Mouse (Mus musculus) G1E (cell line): ENCODE data around the gene Fbxo46. TPM values are rescaled to one million over a fixed set of nuclear protein-coding genes. Genes with fewer than 3 reads are reported as not detected.

Experiments
- ATAC-seq: 2 replicates; pipeline ENCODE4 v1.8.0; 2016; ENCODE audit warnings: mild to moderate bottlenecking; ENCODE audit not compliant: insufficient number of reproducible peaks, poor library complexity, low FRiP score, severe bottlenecking; ENCODE audit errors: extremely low read depth
- DNase-seq: peaks from one replicate; pipeline ENCODE4 v3.0.0; 2012; ENCODE audit warnings: low spot score
- H3K27me3 ChIP-seq: 2 replicates; pipeline ENCODE4 v1.6.1; 2012; ENCODE audit warnings: mild to moderate bottlenecking, low read length, inconsistent platforms; ENCODE audit not compliant: insufficient read depth
- H3K36me3 ChIP-seq: replicated peaks from 2 replicates; pipeline ENCODE3; 2012; ENCODE audit warnings: mild to moderate bottlenecking, inconsistent platforms
- H3K4me1 ChIP-seq: 2 replicates; pipeline ENCODE4 v1.6.1; 2012; ENCODE audit warnings: low read depth, low read length, inconsistent platforms, mixed read lengths; ENCODE audit not compliant: insufficient read depth
- H3K4me3 ChIP-seq: 2 replicates; pipeline ENCODE4 v1.5.1; 2012; ENCODE audit warnings: low read depth, mild to moderate bottlenecking, inconsistent platforms, low read length, moderate library complexity, mixed read lengths
- H3K9me3 ChIP-seq: replicated peaks from 2 replicates; pipeline ENCODE4 v1.6.1; 2012; ENCODE audit warnings: inconsistent platforms
- CTCF ChIP-seq: IDR thresholded peaks from 2 replicates; pipeline ENCODE4 v1.5.1; 2012; ENCODE audit warnings: low read depth, low read length, inconsistent platforms, mixed read lengths
- GATA1 ChIP-seq: IDR thresholded peaks from 2 replicates; pipeline ENCODE4 v1.6.1; 2012; ENCODE audit warnings: borderline replicate concordance, low read length, inconsistent platforms, mixed read lengths
- GATA2 ChIP-seq: IDR thresholded peaks from 2 replicates; pipeline ENCODE4 v1.6.1; 2012; ENCODE audit warnings: low read depth, low read length, inconsistent platforms, borderline replicate concordance
- POLR2AphosphoS5 ChIP-seq: IDR thresholded peaks from 2 replicates; pipeline ENCODE4 v1.6.1; 2012; ENCODE audit warnings: low read depth, low read length, inconsistent platforms; ENCODE audit not compliant: insufficient replicate concordance
- TAL1 ChIP-seq: conservative IDR thresholded peaks from 2 replicates; pipeline ENCODE4 v1.6.1; 2012; ENCODE audit warnings: low read depth, low read length, inconsistent platforms, mixed read lengths
- polyA plus RNA-seq: library from polyadenylated mRNA; stranded (reverse); fragments of >175 nt; gene quantifications from 2 replicates; pipeline ENCODE4 v1.2.3, GENCODE M21; 2012
- total RNA-seq, 2 experiments: library from RNA; stranded (forward) in 1 of 2; stranded (reverse) in 1 of 2; fragments of 200-1000 nt in 1 of 2; fragments of >200 nt in 1 of 2; fragmentation: Nextera tagmentation in 1 of 2; gene quantifications; 2 replicates each; pipeline ENCODE4 v1.2.3; 2014 to 2017

Gene Fbxo46
- total and polyA plus RNA-seq, 3 experiments: 3.3 to 27.8 (median 7.2) TPM

GRCm38 (mm10) chr7:19154796-19155195, 35.1 kb downstream of the Fbxo46 start:
- Histone ChIP-seq H3K27me3 (no peaks in the 10 kb centered on the region), H3K36me3 (peaks cover 90% of the 10 kb centered on the region), H3K9me3 (no peaks in the 10 kb centered on the region), H3K4me3 (no peak overlapping the region), H3K4me1 (peaks cover 46% of the 10 kb centered on the region)
- no peak for ATAC-seq
- TF ChIP-seq POLR2AphosphoS5: no peak
- no peak for TF ChIP-seq CTCF
- no peak for TF ChIP-seq TAL1
- TF ChIP-seq GATA2: no peak
- TF ChIP-seq GATA1: no peak
- DNase-seq: no peak

- peaks cover 92% of the 10 kb centered on the region for H3K36me3 ChIP-seq
- no peaks in the 10 kb centered on the region for H3K9me3 ChIP-seq
- TF ChIP-seq GATA1 (no peak), TAL1 (no peak), CTCF (no peak), GATA2 (no peak), POLR2AphosphoS5 (no peak)
- H3K4me3 ChIP-seq: no peak overlapping the region
- H3K4me1 ChIP-seq: peaks cover 48% of the 10 kb centered on the region
- no peaks in the 10 kb centered on the region for H3K27me3 ChIP-seq
- no peak for DNase-seq
- ATAC-seq: no peak
Observed at GRCm38 (mm10) chr7:19155825-19156475, 36.3 kb downstream of the Fbxo46 start.

- peaks cover 35% of the 10 kb centered on the region for H3K4me1 ChIP-seq
- peaks cover 82% of the 10 kb centered on the region for H3K36me3 ChIP-seq
- H3K9me3 ChIP-seq: no peaks in the 10 kb centered on the region
- ATAC-seq: peak; percentile 70; the same call in 1 of the 2 replicates
- H3K4me3 ChIP-seq: peak overlapping the region; percentile 44; the same call in 1 of the 2 replicates
- peak; percentile 76 for DNase-seq
- no peak for TF ChIP-seq GATA1
- peak; percentile 92 for TF ChIP-seq CTCF
- H3K27me3 ChIP-seq: 0 out of 2 replicates have a peak, but pooled peaks cover under 1% of the 10 kb centered on the region
Observed at GRCm38 (mm10) chr7:19157160-19157800, 37.6 kb downstream of the Fbxo46 start.

GRCm38 (mm10) chr7:19158601-19159000, 38.9 kb downstream of the Fbxo46 start:
- ATAC-seq: no peak
- DNase-seq: no peak
- H3K27me3 ChIP-seq: peaks cover 7% of the 10 kb centered on the region
- H3K4me1 ChIP-seq: peaks cover 38% of the 10 kb centered on the region
- no peak for TF ChIP-seq CTCF
- no peak for TF ChIP-seq POLR2AphosphoS5
- TF ChIP-seq GATA1: no peak
- no peak for TF ChIP-seq GATA2
- TF ChIP-seq TAL1: no peak
- no peaks in the 10 kb centered on the region for H3K9me3 ChIP-seq
- peaks cover 77% of the 10 kb centered on the region for H3K36me3 ChIP-seq
- no peak overlapping the region for H3K4me3 ChIP-seq

GRCm38 (mm10) chr7:19159411-19159810, 39.8 kb downstream of the Fbxo46 start:
- peaks cover 73% of the 10 kb centered on the region for H3K36me3 ChIP-seq
- no peaks in the 10 kb centered on the region for H3K9me3 ChIP-seq
- DNase-seq (no peak), ATAC-seq (no peak)
- H3K4me3 ChIP-seq: no peak overlapping the region
- H3K27me3 ChIP-seq: peaks cover 14% of the 10 kb centered on the region
- TF ChIP-seq TAL1: no peak
- no peak for TF ChIP-seq GATA2
- no peak for TF ChIP-seq GATA1
- no peak for TF ChIP-seq CTCF
- no peak for TF ChIP-seq POLR2AphosphoS5
- H3K4me1 ChIP-seq: peaks cover 46% of the 10 kb centered on the region

- peaks cover 51% of the 10 kb centered on the region for H3K4me1 ChIP-seq
- H3K36me3 ChIP-seq: peaks cover 66% of the 10 kb centered on the region
- DNase-seq (no peak), ATAC-seq (no peak)
- peaks cover 20% of the 10 kb centered on the region for H3K27me3 ChIP-seq
- H3K4me3 ChIP-seq: peak overlapping the region; percentile 51; the same call in 1 of the 2 replicates
- no peaks in the 10 kb centered on the region for H3K9me3 ChIP-seq
- TF ChIP-seq GATA2 (no peak), TAL1 (no peak), GATA1 (no peak), POLR2AphosphoS5 (no peak), CTCF (no peak)
Observed at GRCm38 (mm10) chr7:19160115-19160514, 40.5 kb downstream of the Fbxo46 start.
